Mouse (Mus musculus): Measurements from ENCODE around the gene Prmt3.

DNA sequence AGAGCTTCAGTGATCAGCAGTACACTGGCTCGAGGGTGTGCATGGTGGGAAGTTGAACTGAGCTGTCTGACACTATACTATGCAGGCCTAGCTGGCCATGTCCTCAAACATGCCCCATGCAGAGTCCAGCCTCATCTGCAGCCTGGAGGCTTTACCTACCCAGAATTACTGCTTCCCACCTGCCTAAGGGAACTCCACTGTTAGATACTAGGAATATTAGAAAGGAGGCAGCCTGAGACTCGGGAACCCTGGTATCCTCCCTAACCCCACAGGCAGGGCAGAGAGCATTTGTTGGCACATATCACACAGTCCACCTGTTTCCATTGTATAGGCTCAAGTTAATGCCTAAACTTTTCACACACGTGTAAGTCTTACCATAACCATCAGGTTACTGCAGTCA, 561 bp upstream of the Prmt3 start:
- TF ChIP-seq GATA1 (IDR thresholded peaks at IDR 0.05; ENCODE audit: borderline replicate concordance, low read length) (no peak), CTCF (IDR thresholded peaks at IDR 0.05; ENCODE audit: low read depth, low read length) (no peak)
